Mouse (Mus musculus) heart, postnatal 25 days (tissue): ENCODE results near the gene Acat2. TPM values are rescaled to one million over a fixed set of nuclear protein-coding genes. Genes with fewer than 3 reads are reported as not detected.
"Not testable (repeated sequence)": the region's sequence is repeated elsewhere in the genome, so short reads cannot be mapped to it uniquely, and the experiment has no call there.

Experiments used
- DNase-seq: peaks from one replicate; pipeline ENCODE4 v3.0.0; 2022; ENCODE audit warnings: low spot score
- intact Hi-C: fragments of 180-260 bp; cut with DNase I; formaldehyde crosslinking; loops from one replicate; pipeline ENCODE4 v1.15.1; 2025
- total RNA-seq, 2 experiments: library from RNA; stranded (reverse); gene quantifications; 2 replicates each; pipeline ENCODE4 v1.2.3; 2021

The Acat2 gene
- total RNA-seq = 1 to 10 TPM; 6.1 to 7.1 TPM

- DNase-seq = peak; percentile 87
- intact Hi-C loops = loop anchor here (2.0 to 5.0 kb wide), 3 partner anchors 30 to 52 kb away; partner anchors contain the start of gene Mrpl18
Measured at GRCm38 (mm10) chr17:12960331-12960873, at the start of gene Acat2. Gene Acat2 (minus strand): TSS chr17:12960747.

- DNase-seq = no peak
- intact Hi-C loops = loop anchor here (5.0 kb wide), 2 partner anchors 48 to 133 kb away; partner anchors contain the start of genes Acat2 and Mrgprh
Measured at GRCm38 (mm10) chr17:13009887-13010286, 49.3 kb upstream of the Acat2 start.

GRCm38 (mm10) chr17:13008528-13008927 is 48.0 kb upstream of the Acat2 start:
- no peak for DNase-seq

GRCm38 (mm10) chr17:13007730-13008425 is 47.3 kb upstream of the Acat2 start:
- intact Hi-C loops = loop anchor here (2.0 kb wide), 1 partner anchor 15 kb away; no protein-coding TSS in a partner anchor
- DNase-seq = peak; percentile 98

More at GRCm38 (mm10) chr17:13008528-13008927, 48.0 kb upstream of the Acat2 start:
- intact Hi-C loops = no loop called here

DNA sequence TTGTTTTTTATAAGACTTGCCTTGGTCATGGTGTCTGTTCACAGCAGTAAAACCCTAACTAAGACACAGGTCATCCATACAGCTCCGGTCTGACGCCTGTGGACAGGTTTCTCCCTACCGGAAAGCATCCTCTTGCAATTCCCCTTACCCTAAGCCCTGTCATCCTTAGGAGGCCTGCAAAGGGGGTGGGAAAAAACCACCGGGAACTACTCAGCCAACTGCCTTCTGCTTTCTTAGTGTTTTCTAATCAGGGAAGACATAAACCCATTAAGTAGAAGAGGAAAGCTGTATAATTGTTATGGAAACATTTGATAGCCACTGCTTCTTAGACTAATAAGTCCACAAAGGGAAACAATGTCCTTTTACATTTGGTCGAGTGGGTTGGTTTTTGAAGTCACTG is 46.4 kb upstream of the Acat2 start:
- intact Hi-C loops = loop anchor here (2.0 kb wide), 1 partner anchor 14 kb away; no protein-coding TSS in a partner anchor
- no peak for DNase-seq

DNA sequence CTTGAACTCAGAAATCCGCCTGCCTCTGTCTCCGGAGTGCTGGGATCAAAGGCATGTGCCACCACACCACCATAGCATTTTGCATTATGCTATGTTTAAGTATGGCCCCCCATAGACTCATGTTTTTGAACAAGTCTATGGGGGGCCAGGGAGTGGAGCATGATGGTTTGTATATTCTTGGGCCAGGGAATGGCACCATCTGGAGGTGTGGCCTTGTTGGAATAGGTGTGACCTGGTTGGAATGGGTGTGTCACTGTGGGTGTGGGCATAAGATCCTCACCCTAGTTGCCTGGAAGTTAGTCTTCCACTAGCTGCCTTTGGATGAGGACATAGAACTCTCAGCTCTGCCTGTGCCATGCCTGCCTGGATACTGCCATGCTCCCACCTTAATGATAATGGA is 46.0 kb upstream of the Acat2 start, which contains the start of gene Sod2:
Sod2 (plus strand) TSS at position 301 of the 400 bp plus-strand sequence.
- not testable (repeated sequence) for DNase-seq
- intact Hi-C loops = loop anchor here (2.0 kb wide), 1 partner anchor 14 kb away; no protein-coding TSS in a partner anchor

GRCm38 (mm10) chr17:13004436-13004835 is 43.9 kb upstream of the Acat2 start:
- intact Hi-C loops, DNase-seq: not testable (repeated sequence)

DNA sequence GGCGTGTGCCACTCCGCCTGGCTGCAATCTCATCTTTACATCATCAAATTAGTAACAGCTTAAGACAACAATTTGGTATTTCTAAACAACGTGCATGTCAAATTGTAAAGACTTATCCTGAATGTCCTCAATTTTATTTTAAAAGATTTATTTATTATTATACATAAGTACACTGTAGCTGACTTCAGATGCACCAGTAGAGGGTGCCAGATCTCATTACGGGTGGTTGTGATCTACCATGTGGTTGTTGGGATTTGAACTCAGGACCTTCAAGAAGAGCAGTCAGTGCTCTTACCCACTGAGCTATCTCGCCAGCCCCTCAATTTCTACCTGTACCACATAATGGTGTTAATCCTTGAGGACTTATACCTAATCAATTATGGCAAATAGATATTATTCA is 41.7 kb upstream of the Acat2 start:
- DNase-seq, intact Hi-C loops: not testable (repeated sequence)

DNA sequence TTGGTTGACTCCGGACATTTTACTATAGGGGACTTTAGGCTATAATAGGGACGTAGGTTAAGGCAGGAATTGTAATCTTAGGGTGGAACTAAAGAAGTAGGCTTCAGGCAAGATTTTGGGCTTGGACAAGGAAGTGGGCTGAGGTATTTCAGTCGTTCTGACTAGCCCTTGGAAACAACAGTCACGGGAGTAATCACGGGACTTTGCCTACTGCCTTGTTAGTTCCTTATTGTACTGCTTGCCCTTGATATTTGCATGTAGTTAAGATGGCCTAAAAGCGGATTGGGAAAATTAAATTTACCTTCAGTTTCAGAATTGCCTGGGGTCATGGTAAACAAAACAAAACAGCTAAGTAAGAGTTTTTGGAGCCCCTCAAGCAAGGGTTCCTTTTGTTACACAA is 38.5 kb upstream of the Acat2 start:
- intact Hi-C loops = loop anchor here (10.0 kb wide), 1 partner anchor 584 kb away; no protein-coding TSS in a partner anchor
- DNase-seq = no peak

- no peak for DNase-seq
- intact Hi-C loops = loop anchor here (2.0 to 10.0 kb wide), 2 partner anchors 117 to 583 kb away; no protein-coding TSS in a partner anchor
Measured at GRCm38 (mm10) chr17:12997890-12998289, 37.3 kb upstream of the Acat2 start.

DNA sequence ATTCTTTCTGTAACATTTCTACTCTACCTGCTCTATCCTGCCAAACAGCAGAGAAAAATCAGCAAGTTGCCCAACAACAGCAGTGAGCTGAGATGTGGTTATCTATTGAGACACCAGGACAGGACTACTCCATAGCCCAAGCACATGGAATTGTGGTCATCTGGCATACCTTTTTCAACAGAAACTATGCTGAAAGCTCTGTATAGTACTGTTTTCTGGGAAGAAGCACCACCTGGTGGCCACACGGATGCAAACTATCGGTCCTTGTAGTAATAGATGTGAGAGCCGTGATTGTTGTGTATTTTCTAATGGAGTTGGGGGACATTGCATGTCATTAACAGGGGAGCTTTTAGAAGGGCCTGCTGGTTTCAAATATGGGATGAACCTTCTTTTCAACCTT is 35.8 kb upstream of the Acat2 start:
- DNase-seq = no peak
- intact Hi-C loops = loop anchor here (2.0 to 10.0 kb wide), 2 partner anchors 116 to 582 kb away; no protein-coding TSS in a partner anchor

DNA sequence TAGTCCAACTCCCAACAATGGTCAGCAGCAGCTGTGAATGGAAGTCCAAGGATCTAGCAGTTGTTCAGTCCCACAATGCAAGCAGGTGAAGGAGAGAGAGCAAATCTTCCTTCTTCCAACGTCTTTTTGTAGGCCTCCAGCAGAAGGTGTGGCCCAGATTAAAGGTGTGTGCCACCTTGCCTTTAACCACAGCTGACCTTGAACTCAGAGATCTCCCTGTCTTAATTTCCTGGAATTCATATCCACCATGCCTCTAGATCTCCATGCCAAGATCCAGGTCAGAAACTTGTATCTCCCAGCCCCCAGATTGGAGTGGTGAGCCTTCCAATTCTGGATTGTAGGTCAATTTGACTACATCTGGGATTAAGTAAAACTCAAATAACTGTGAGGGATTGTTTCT is 33.5 kb upstream of the Acat2 start, which contains the start of gene Wtap:
Wtap (minus strand) TSS at position 101 of the 400 bp plus-strand sequence.
- DNase-seq = no peak
- intact Hi-C loops = loop anchor here (10.0 kb wide), 1 partner anchor 579 kb away; no protein-coding TSS in a partner anchor

- intact Hi-C loops = loop anchor here (2.0 to 10.0 kb wide), 2 partner anchors 14 to 578 kb away; partner anchors contain the start of gene Sod2
- peak; percentile 95 for DNase-seq
Measured at GRCm38 (mm10) chr17:12992470-12992991, 32.0 kb upstream of the Acat2 start.

GRCm38 (mm10) chr17:12991635-12992358 is 31.2 kb upstream of the Acat2 start:
- intact Hi-C loops = loop anchor here (2.0 to 10.0 kb wide), 4 partner anchors 15 to 577 kb away; partner anchors contain the start of genes Acat2, Mrpl18 and Sod2

DNA sequence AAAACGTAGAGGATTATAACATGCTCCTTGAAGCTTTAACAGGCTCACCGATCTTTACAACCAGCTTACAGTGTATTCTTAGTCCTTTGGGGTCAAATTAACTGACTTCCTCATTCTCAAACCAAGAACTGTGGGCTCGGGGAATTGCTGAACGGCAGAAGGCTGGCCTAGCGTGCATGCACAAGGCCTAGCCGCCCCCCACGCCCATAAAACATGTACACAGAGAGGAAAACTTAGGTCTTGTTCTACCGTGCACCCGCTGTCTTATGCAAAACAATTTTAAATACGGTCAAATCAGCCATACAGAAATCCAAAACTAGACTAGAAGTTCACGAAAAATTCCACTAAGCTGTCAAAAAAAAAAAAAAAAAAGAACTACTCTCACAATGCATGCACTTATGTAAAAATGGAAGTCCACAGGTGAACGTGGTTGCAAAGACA is 30.7 kb upstream of the Acat2 start:
- DNase-seq = no peak
- intact Hi-C loops = loop anchor here (2.0 to 10.0 kb wide), 3 partner anchors 30 to 576 kb away; partner anchors contain the start of genes Acat2 and Mrpl18

More at GRCm38 (mm10) chr17:12991635-12992358, 31.2 kb upstream of the Acat2 start:
- peak; percentile 86 for DNase-seq

DNA sequence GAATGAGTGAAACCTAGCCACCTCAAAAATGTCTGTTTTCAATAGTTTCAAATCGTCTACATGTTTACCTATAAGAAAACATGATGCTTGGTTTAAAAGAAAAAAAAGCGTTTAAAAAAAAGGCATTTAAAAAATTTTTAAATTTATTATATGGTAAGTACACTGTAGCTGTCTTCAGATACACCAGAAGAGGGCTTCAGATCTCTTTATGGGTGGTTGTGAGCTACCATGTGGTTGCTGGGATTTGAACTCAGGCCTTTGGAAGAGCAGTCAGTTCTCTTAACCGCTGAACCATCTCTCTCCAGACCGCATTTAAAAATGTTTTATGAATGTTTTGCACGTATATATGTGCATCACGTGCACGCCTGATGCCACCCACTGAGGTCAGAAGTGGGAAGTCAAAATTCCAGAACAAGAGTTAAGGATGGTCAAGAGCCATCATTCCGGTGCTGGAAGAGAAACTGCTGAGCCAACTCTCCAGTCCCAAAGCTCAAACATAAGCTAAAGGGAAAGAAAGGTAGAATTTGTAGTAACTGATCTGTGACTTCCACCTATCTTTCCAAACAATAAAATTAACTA is 30.1 kb upstream of the Acat2 start:
- intact Hi-C loops = loop anchor here (2.0 to 10.0 kb wide), 3 partner anchors 30 to 576 kb away; partner anchors contain the start of genes Acat2 and Mrpl18
- DNase-seq = no peak

DNA sequence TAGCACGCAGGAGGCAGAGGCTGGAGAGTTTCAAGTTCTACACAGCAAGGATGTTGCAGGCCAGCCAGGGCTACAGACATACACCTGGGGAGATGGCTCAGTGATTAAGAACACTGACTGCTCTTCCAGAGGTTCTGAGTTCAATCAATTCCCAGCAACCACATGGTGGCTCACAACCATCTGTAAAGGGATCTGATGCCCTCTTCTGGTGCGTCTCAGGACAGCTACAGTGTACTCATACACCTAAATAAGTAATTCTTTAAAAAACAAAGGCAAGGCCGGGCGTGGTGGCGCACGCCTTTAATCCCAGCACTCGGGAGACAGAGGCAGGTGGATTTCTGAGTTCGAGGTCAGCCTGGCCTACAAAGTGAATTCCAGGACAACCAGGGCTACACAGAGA is 27.5 kb upstream of the Acat2 start:
- not testable (repeated sequence) for DNase-seq

GRCm38 (mm10) chr17:12983988-12984387 is 23.4 kb upstream of the Acat2 start:
- intact Hi-C loops = no loop called here
- no peak for DNase-seq

More for the DNA sequence above, 27.5 kb upstream of the Acat2 start:
- intact Hi-C loops = not testable (repeated sequence)

DNA sequence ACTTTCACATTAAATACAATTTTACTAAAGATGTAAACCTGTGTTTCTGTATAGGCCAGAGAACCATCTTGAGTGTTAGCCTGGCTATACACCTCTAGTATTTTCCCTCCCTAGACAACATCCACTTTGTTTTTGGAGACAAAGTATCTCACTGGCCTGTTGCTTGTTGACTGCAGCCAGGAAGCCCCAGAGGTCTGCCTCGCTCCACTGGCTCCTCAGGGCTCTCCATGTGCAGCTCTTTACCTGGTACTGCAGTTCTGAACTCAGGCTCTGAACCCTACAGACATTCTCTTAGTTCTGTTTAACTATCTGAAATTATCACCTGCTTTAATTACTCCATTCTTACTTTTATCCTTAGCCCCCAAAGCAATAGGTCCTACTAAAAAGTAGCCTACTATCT is 18.0 kb upstream of the Acat2 start:
- intact Hi-C loops = no loop called here
- DNase-seq = no peak
